Mouse (Mus musculus): ENCODE results near the gene Nln.

- TF ChIP-seq POLR2A (IDR thresholded peaks at IDR 0.05; ENCODE audit: low read depth, low read length), result no peak
- no peak for TF ChIP-seq CTCF (IDR thresholded peaks at IDR 0.05; ENCODE audit: extremely low read depth, insufficient read depth, insufficient read length, insufficient replicate concordance)
Observed at GRCm38 (mm10) chr13:104029089-104029488, 80.3 kb downstream of the Nln start.

All from spleen, adult 2 months (tissue).